Mouse (Mus musculus) gastrocnemius, adult 2 months (tissue): ENCODE data around the gene Brd4. TPM values are rescaled to one million over a fixed set of nuclear protein-coding genes. Genes with fewer than 3 reads are reported as not detected.

ENCODE experiments used
- DNase-seq: peaks from one replicate; pipeline ENCODE4 v3.0.0; 2022
- H3K27ac ChIP-seq: fragments of 200-600 bp; 2 replicates; pipeline ENCODE4 v1.8.1; 2022; ENCODE audit warnings: mild to moderate bottlenecking
- H3K4me3 ChIP-seq: fragments of 200-600 bp; 2 replicates; pipeline ENCODE4 v1.8.1; 2022; ENCODE audit warnings: mild to moderate bottlenecking, moderate library complexity
- CTCF ChIP-seq: fragments of 200-600 bp; IDR thresholded peaks from 2 replicates; pipeline ENCODE4 v1.8.1; 2022; ENCODE audit warnings: antibody characterized with exemption, mild to moderate bottlenecking, moderate library complexity
- intact Hi-C: fragments of 180-260 bp; cut with DNase I; formaldehyde crosslinking; loops from one replicate; pipeline ENCODE4 v1.15.1; 2025
- total RNA-seq, 2 experiments: library from RNA; stranded (reverse); gene quantifications; 2 replicates each; pipeline ENCODE4 v1.2.3; 2021

The Brd4 gene
- total RNA-seq, 2 experiments from 2014 or later: 45.8 to 47.4 TPM

DNA sequence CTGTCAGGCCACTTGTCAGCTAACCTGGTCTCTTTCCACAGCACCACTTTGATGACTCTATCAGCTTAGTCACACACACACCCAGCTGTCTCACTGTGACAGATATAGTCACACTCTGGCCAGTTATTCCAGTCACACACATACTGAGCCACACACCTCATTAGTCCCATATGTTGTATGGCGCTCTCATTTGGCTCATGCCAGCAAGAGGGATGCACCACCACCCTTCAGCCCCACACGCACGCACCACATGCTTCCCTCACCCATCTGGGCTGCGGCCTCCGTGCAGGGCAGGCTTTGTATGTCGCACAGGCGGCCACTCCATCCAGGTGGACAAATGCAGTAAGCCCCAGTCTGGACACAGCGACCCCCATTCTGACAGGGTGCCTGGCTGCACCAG is 137.8 kb downstream of the Brd4 start:
- no peak for TF ChIP-seq CTCF
- Histone ChIP-seq H3K4me3 (no peak overlapping the region), H3K27ac (no peak overlapping the region)
- intact Hi-C loops: loop anchor here (10.0 kb wide), 1 partner anchor 348 kb away; no protein-coding TSS in a partner anchor
- DNase-seq: no peak

Other genes with a start within 250 kb of the Brd4 start
- gene Rrp1b, start 248.6 kb downstream of the Brd4 start, total RNA-seq: 1 to 10 TPM; 7.0 to 9.3 TPM
- 1 to 10 TPM in 1 of 2 experiments, under 1 TPM in 1; 0.46 to 1.5 TPM for gene Hsf2bp, start 248.4 kb downstream of the Brd4 start, total RNA-seq
- gene Notch3, start 117.9 kb downstream of the Brd4 start, total RNA-seq: 10 to 100 TPM; 10.7 to 14.8 TPM
- under 1 TPM; 0.25 to 0.61 TPM for gene Ephx3, start 95.2 kb downstream of the Brd4 start, total RNA-seq
- gene Akap8, start 36.5 kb upstream of the Brd4 start, total RNA-seq: 10 to 100 TPM; 33.2 to 40.2 TPM
- gene Akap8l, start 65.9 kb upstream of the Brd4 start, total RNA-seq: 10 to 100 TPM; 34.5 to 43.4 TPM
- 10 to 100 TPM; 13.0 to 13.7 TPM for gene Wiz, start 104.7 kb upstream of the Brd4 start, total RNA-seq
- gene Rasal3, start 118.9 kb upstream of the Brd4 start, total RNA-seq: under 1 TPM; 0.06 to 0.31 TPM
- gene Pglyrp2, start 139.4 kb upstream of the Brd4 start, total RNA-seq: not detected
- 1 to 10 TPM in 1 of 2 experiments, under 1 TPM in 1; 0.33 to 2.3 TPM for gene Cyp4f39, start 168.0 kb upstream of the Brd4 start, total RNA-seq
- gene Cyp4f17, start 221.3 kb upstream of the Brd4 start, total RNA-seq: 1 to 10 TPM; 1.5 to 2.2 TPM